Mouse (Mus musculus) CD4-positive helper T cell, adult 2 months (primary cell): ENCODE measurements around the gene Dthd1.
A peak's percentile ranks its signal among the peaks of the same experiment; 100 is the strongest.

ENCODE experiments used
- DNase-seq: peaks from one replicate; pipeline ENCODE4 v3.0.0-alpha.2; 2012; ENCODE audit warnings: low read depth, missing footprints, low spot score

Dthd1 gene

DNA sequence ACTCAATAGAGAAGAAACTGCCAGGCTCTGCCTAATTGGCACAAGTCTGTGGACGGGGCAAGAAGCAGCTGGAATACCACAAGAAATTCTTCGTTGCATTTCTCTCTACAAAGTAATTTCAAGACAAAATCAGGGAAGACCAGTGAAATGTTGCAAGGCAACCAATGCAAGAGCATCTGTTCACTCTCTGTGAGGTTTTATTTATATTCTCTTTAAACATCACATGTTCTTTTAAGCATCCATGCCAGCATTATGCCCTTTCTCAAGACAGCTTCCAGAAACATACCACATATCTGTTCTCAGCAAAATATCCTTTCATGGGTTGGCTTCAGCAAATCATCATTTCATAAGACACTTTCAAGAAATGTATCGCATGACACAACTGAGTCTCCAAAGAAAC, 50.7 kb downstream of the Dthd1 start:
- no peak for DNase-seq

DNA sequence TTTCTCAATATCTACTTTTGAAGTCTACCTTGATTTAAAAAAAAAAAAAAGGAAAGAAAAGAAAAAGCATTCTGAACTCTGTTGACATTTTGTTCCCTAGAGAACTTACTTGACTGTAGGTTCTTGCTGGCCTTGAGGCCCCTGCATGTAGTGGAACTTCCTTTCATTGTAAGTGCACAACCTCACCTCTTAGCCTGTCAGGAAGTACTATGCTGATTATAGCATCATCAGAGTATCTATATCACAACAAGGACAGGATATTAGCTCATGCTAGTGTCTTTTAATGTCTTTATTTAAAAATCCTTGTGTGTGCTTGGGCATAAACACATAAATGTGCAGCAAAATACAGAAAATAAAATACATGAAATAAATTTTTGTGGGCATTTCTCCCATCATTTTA, 53.4 kb downstream of the Dthd1 start:
- DNase-seq = no peak

DNA sequence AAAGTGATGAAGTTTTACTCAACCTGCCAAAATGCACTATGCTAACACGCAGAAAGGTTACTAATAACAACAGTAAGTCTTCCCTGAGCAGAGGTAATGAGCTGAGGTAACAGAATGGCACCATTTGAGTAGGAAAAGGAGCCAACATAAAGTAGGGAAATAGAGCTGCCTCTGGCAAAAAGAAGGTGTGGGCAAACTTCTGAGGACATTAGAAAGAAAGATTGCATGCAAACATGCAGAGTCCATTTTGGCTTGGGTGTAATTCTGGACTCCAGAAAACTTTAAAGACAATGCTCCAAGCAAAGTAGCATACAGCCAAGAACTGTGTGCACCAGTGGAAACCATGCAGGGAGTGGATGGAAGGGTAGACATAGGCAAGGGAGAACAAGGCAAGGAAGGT, 65.9 kb downstream of the Dthd1 start:
- DNase-seq = no peak

DNA sequence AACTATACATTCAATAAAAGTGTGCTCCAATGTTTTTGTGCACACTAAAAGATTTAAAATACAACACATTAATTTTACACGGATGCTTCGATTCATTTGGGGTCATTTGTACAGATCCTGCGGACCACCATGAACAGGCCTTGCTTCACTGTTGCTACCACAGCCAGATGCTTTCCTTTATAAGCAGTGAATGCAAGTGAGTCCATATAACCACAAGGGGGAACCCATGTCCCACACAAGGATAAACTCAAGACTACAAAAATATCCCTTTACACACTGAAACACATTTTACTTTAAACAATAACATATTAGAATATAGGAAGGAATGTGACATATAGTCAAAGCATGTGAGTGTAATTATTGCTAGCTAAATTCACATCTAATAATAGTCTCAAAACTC, 81.7 kb downstream of the Dthd1 start:
- peak; percentile 39 for DNase-seq

DNA sequence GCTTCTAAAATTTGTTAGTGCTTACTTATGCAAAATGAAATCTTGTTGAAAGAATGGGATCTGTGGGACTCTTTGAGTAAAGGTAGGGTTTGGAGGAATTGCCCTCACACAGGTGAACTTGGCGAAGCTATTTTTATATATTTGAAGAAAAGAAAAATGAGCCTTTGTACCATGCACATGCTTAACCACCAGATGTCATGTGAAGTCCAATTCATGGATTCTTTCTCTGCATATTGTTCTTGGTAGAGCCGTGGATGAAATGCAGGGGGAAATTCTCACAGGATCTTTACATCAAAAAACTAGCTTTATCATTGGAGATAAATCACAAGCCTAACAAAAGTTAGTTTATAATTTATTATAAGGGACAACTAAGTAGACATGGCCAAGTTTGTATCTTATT, 93.3 kb downstream of the Dthd1 start:
- DNase-seq = no peak

DNA sequence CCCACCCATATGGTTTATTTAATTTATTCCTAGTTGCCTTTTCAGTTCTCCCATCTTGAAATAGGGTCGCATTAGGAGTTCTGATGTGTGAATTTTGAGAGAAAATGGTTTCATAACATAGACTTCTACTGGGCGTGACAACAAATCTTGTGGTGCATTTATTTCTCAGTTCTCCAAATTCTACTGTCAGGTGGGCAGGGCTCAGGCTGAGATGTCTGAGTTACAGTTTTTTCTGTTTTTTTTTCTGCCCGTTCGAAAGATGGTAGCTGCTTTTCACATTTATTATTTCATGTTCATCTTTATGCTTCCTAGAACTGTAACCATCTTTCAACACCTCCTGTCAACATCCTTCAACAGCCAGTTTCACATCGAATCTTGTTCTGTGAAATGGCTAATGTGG, 95.5 kb downstream of the Dthd1 start:
- no peak for DNase-seq

DNA sequence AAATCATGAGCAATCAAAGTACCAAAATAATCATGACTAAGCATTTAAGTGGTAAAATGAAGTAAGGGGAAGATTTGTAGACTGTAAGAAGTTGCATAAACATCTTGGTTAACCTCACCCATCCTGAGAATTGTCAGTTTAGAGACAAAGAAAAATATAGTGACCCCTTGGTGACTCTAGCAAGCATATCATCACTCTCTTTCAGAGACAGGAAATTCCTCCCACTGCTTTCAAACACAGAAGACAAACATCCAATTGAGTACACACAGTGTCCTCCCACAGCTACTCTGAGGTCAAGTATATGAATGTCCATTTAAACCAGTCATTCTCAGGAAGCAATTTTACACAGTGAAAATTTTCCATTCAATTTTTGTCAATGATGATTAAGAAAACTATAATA, 111.0 kb downstream of the Dthd1 start:
- DNase-seq = no peak
